Mouse (Mus musculus) E14TG2a.4 (cell line): ENCODE results near the gene Zfp579.
A peak's percentile ranks its signal among the peaks of the same experiment; 100 is the strongest.

Experiments
- H3K27me3 ChIP-seq: 2 replicates; pipeline ENCODE4 v1.6.1; 2014; ENCODE audit warnings: low read length, control low read depth; ENCODE audit not compliant: insufficient read depth
- H3K36me3 ChIP-seq: 2 replicates; pipeline ENCODE4 v1.6.1; 2014; ENCODE audit warnings: low read length, control low read depth; ENCODE audit not compliant: insufficient read depth
- H3K4me1 ChIP-seq: replicated peaks from 2 replicates; pipeline ENCODE4 v1.6.1; 2014; ENCODE audit warnings: low read depth, low read length, control low read depth
- H3K4me3 ChIP-seq: replicated peaks from 2 replicates; pipeline ENCODE4 v1.5.1; 2014; ENCODE audit warnings: mild to moderate bottlenecking, low read length
- H3K9me3 ChIP-seq: 2 replicates; pipeline ENCODE4 v1.6.1; 2014; ENCODE audit warnings: low read length, control low read depth
- CTCF ChIP-seq: conservative IDR thresholded peaks from 2 replicates; pipeline ENCODE4 v1.5.1; 2014; ENCODE audit warnings: low read length
- NANOG ChIP-seq: IDR thresholded peaks from 2 replicates; pipeline ENCODE4 v1.6.1; 2014; ENCODE audit warnings: borderline replicate concordance, low read length, mixed read lengths
- POU5F1 ChIP-seq: IDR thresholded peaks from 2 replicates; pipeline ENCODE4 v1.6.1; 2014; ENCODE audit warnings: low read length, borderline replicate concordance

Gene Zfp579

DNA sequence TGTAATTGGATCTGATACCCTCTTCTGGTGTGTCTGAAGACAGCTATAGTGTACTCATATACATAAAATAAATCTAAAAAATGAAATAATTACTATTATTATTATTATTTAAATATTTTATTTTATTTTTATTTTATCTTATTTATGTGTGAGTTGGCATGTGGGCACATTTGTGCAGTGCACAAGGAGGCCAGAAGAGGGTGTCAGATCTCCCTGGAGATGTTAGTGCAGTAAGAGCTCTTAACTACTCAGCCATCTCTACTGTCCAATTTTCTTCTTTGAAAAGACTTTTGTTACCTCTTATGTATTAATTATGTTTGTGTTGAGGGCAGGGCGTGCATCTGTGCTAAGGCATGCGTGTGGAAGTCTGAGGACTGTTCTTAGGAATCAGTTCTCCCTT, 3.9 kb upstream of the Zfp579 start:
- Histone ChIP-seq H3K27me3 (peaks cover 25% of the 10 kb centered on the region), H3K4me1 (peaks cover 27% of the 10 kb centered on the region), H3K4me3 (no peak overlapping the region), H3K36me3 (no peaks in the 10 kb centered on the region), H3K9me3 (peaks cover 23% of the 10 kb centered on the region)
- TF ChIP-seq NANOG (no peak), POU5F1 (no peak), CTCF (peak; percentile 46)

DNA sequence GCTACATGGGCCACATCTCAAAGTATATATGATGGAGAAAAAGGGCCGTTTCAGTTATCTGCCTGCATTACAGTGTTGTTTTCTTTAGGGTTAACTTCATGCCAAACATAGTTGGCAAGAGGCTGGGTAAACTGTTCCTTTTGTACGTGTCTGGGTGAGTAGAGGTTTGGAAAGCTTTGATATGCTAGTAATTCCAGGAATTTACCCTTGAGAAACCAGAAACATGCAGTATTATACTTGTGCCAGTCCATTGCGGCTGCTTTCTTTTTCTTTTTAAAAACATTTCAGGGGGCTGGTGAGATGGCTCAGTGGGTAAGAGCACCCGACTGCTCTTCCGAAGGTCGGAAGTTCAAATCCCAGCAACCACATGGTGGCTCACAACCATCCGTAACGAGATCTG, 976 bp upstream of the Zfp579 start:
- Histone ChIP-seq H3K27me3 (peaks cover 46% of the 10 kb centered on the region), H3K4me3 (no peak overlapping the region), H3K36me3 (no peaks in the 10 kb centered on the region), H3K4me1 (peaks cover 48% of the 10 kb centered on the region), H3K9me3 (peaks cover under 1% of the 10 kb centered on the region)
- no peak for TF ChIP-seq POU5F1
- no peak for TF ChIP-seq NANOG
- TF ChIP-seq CTCF = no peak

- Histone ChIP-seq H3K36me3 (no peaks in the 10 kb centered on the region), H3K9me3 (peaks cover 10% of the 10 kb centered on the region; the same call in 1 of the 2 replicates), H3K4me1 (peaks cover 48% of the 10 kb centered on the region), H3K4me3 (peak overlapping the region; percentile 77), H3K27me3 (peaks cover 60% of the 10 kb centered on the region)
- TF ChIP-seq CTCF (no peak), POU5F1 (no peak)
Observed at GRCm38 (mm10) chr7:4995268-4996002, 523 bp downstream of the Zfp579 start.

- H3K9me3 ChIP-seq = peaks cover 10% of the 10 kb centered on the region; the same call in 1 of the 2 replicates
- no peaks in the 10 kb centered on the region for H3K36me3 ChIP-seq
- H3K27me3 ChIP-seq = peaks cover 60% of the 10 kb centered on the region
- TF ChIP-seq CTCF = no peak
- no peak for TF ChIP-seq POU5F1
- no peak for TF ChIP-seq NANOG
- H3K4me1 ChIP-seq = peaks cover 46% of the 10 kb centered on the region
- peak overlapping the region; percentile 77 for H3K4me3 ChIP-seq
Observed at GRCm38 (mm10) chr7:4993999-4994788, 1.8 kb downstream of the Zfp579 start.

GRCm38 (mm10) chr7:4993347-4993998, 2.5 kb downstream of the Zfp579 start:
- Histone ChIP-seq H3K27me3 (peaks cover 57% of the 10 kb centered on the region), H3K36me3 (no peaks in the 10 kb centered on the region), H3K4me3 (peak overlapping the region; percentile 77), H3K4me1 (peaks cover 39% of the 10 kb centered on the region), H3K9me3 (peaks cover 10% of the 10 kb centered on the region; the same call in 1 of the 2 replicates)
- TF ChIP-seq CTCF (no peak), NANOG (no peak), POU5F1 (no peak)

GRCm38 (mm10) chr7:4988250-4988649, 7.7 kb downstream of the Zfp579 start:
- Histone ChIP-seq H3K9me3 (peaks cover 10% of the 10 kb centered on the region; the same call in 1 of the 2 replicates), H3K27me3 (peaks cover 59% of the 10 kb centered on the region), H3K36me3 (no peaks in the 10 kb centered on the region), H3K4me1 (peaks cover 10% of the 10 kb centered on the region), H3K4me3 (no peak overlapping the region)
- TF ChIP-seq CTCF = no peak
- no peak for TF ChIP-seq NANOG
- no peak for TF ChIP-seq POU5F1

- H3K27me3 ChIP-seq = peaks cover 11% of the 10 kb centered on the region
- H3K36me3 ChIP-seq = no peaks in the 10 kb centered on the region
- H3K4me1 ChIP-seq = no peaks in the 10 kb centered on the region
- TF ChIP-seq CTCF = peak; percentile 77
- no peak for TF ChIP-seq NANOG
- TF ChIP-seq POU5F1 = no peak
- H3K4me3 ChIP-seq = no peak overlapping the region
- H3K9me3 ChIP-seq = no peaks in the 10 kb centered on the region
Observed at GRCm38 (mm10) chr7:4976832-4977231, 19.1 kb downstream of the Zfp579 start.

- Histone ChIP-seq H3K4me3 (no peak overlapping the region), H3K4me1 (no peaks in the 10 kb centered on the region), H3K9me3 (no peaks in the 10 kb centered on the region), H3K27me3 (peaks cover 23% of the 10 kb centered on the region), H3K36me3 (no peaks in the 10 kb centered on the region)
- TF ChIP-seq POU5F1 (no peak), NANOG (no peak), CTCF (no peak)
Observed at GRCm38 (mm10) chr7:4975455-4975854, 20.5 kb downstream of the Zfp579 start.
